Mouse (Mus musculus) liver, embryonic 16.5 days (tissue): Measurements from ENCODE around the gene Gbx2. TPM values are rescaled to one million over a fixed set of nuclear protein-coding genes. Genes with fewer than 3 reads are reported as not detected.

ENCODE experiments used
- ATAC-seq: fragments of 200-750 bp; cut with Nextera tagmentation; 2 replicates; pipeline ENCODE4 v1.8.0; 2017; ENCODE audit warnings: low read depth, mild to moderate bottlenecking, moderate number of reproducible peaks, moderate library complexity
- H3K27ac ChIP-seq: fragments of 300-500 bp; sonication (generic); 2 replicates; pipeline ENCODE4 v1.5.1; 2014; ENCODE audit warnings: mild to moderate bottlenecking, low read length
- H3K27me3 ChIP-seq: fragments of 300-500 bp; sonication (generic); 2 replicates; pipeline ENCODE4 v1.6.1; 2014; ENCODE audit warnings: low read depth, low read length, mixed read lengths; ENCODE audit not compliant: control insufficient read depth, insufficient read depth
- H3K36me3 ChIP-seq: fragments of 300-500 bp; sonication (generic); 2 replicates; pipeline ENCODE4 v1.6.1; 2014; ENCODE audit warnings: mild to moderate bottlenecking; ENCODE audit not compliant: control insufficient read depth, insufficient read depth
- H3K4me1 ChIP-seq: fragments of 300-500 bp; sonication (generic); 2 replicates; pipeline ENCODE4 v1.6.1; 2014; ENCODE audit warnings: low read depth, low read length, mixed read lengths; ENCODE audit not compliant: control insufficient read depth
- H3K4me2 ChIP-seq: fragments of 300-500 bp; sonication (generic); 2 replicates; pipeline ENCODE4 v1.6.1; 2014; ENCODE audit warnings: low read depth, low read length, mixed read lengths
- H3K4me3 ChIP-seq: fragments of 300-500 bp; sonication (generic); 2 replicates; pipeline ENCODE4 v1.5.1; 2014; ENCODE audit warnings: low read depth, mild to moderate bottlenecking, low read length
- H3K9ac ChIP-seq: fragments of 300-500 bp; sonication (generic); 2 replicates; pipeline ENCODE4 v1.6.1; 2014; ENCODE audit warnings: low read depth, low read length
- H3K9me3 ChIP-seq: fragments of 300-500 bp; sonication (generic); replicated peaks from 2 replicates; pipeline ENCODE4 v1.6.1; 2016; ENCODE audit warnings: low read length; ENCODE audit not compliant: control insufficient read depth
- WGBS: fragments of 180-500 bp; shearing (Covaris S2); extraction: QIAGEN DNeasy Blood & Tissue Kit; methylation state at CpG from one replicate; pipeline ENCODE4 v1.1.7; 2014; ENCODE audit not compliant: insufficient replicate concordance; 5-methylcytosine and 5-hydroxymethylcytosine counted together
- polyA plus RNA-seq: library from polyadenylated mRNA; unstranded; fragments of >200 nt; fragmentation: Nextera tagmentation; extraction: Ambion mirVana; gene quantifications from 2 replicates; pipeline ENCODE4 v1.2.1, GENCODE M21; 2015

Gene Gbx2
- polyA plus RNA-seq, 1 experiment from 2014 or later: 0.42 TPM

- H3K36me3 ChIP-seq: no peaks in the 10 kb centered on the region
- no peak for ATAC-seq
- 2% methylated on average over 34 of the region's 34 CpGs for WGBS
Measured at GRCm38 (mm10) chr1:89939981-89940726, 9.2 kb upstream of the Gbx2 start.

GRCm38 (mm10) chr1:89939596-89939960 lies 8.6 kb upstream of the Gbx2 start:
- Histone ChIP-seq H3K27me3 (peaks cover 75% of the 10 kb centered on the region), H3K4me2 (no peak overlapping the region), H3K27ac (no peak overlapping the region), H3K36me3 (no peaks in the 10 kb centered on the region), H3K9me3 (no peaks in the 10 kb centered on the region), H3K4me3 (no peak overlapping the region), H3K9ac (no peak overlapping the region), H3K4me1 (peaks cover 2% of the 10 kb centered on the region; the same call in 1 of the 2 replicates)
- WGBS: 14% methylated on average over 16 of the region's 16 CpGs
- ATAC-seq: no peak

More at GRCm38 (mm10) chr1:89939981-89940726, 9.2 kb upstream of the Gbx2 start:
- H3K4me1 ChIP-seq: peaks cover 2% of the 10 kb centered on the region; the same call in 1 of the 2 replicates
- no peaks in the 10 kb centered on the region for H3K9me3 ChIP-seq
- 0 out of 2 replicates have a peak overlapping the region, but pooled peaks have one; percentile 8 for H3K4me2 ChIP-seq
- H3K27ac ChIP-seq: no peak overlapping the region
- H3K27me3 ChIP-seq: peaks cover 75% of the 10 kb centered on the region
- H3K9ac ChIP-seq: no peak overlapping the region
- H3K4me3 ChIP-seq: peak overlapping the region; percentile 5; the same call in 1 of the 2 replicates

- Histone ChIP-seq H3K27me3 (peaks cover 76% of the 10 kb centered on the region), H3K4me1 (peaks cover 2% of the 10 kb centered on the region; the same call in 1 of the 2 replicates)
- no peak for ATAC-seq
Measured at GRCm38 (mm10) chr1:89938884-89939595, 8.1 kb upstream of the Gbx2 start.

GRCm38 (mm10) chr1:89935493-89936348 lies 4.7 kb upstream of the Gbx2 start:
- peaks cover 82% of the 10 kb centered on the region for H3K27me3 ChIP-seq
- H3K27ac ChIP-seq: no peak overlapping the region
- no peaks in the 10 kb centered on the region for H3K36me3 ChIP-seq
- 13% methylated on average over 29 of the region's 29 CpGs for WGBS
- peaks cover 2% of the 10 kb centered on the region; the same call in 1 of the 2 replicates for H3K4me1 ChIP-seq
- no peak for ATAC-seq
- H3K4me2 ChIP-seq: no peak overlapping the region
- no peak overlapping the region for H3K9ac ChIP-seq
- H3K9me3 ChIP-seq: no peaks in the 10 kb centered on the region
- no peak overlapping the region for H3K4me3 ChIP-seq

More at GRCm38 (mm10) chr1:89938884-89939595, 8.1 kb upstream of the Gbx2 start:
- H3K9ac ChIP-seq: no peak overlapping the region
- H3K9me3 ChIP-seq: no peaks in the 10 kb centered on the region
- H3K27ac ChIP-seq: no peak overlapping the region
- H3K4me2 ChIP-seq: no peak overlapping the region
- H3K36me3 ChIP-seq: no peaks in the 10 kb centered on the region
- 21% methylated on average over 16 of the region's 16 CpGs for WGBS
- H3K4me3 ChIP-seq: no peak overlapping the region

GRCm38 (mm10) chr1:89934316-89935260 lies 3.6 kb upstream of the Gbx2 start:
- H3K4me3 ChIP-seq: no peak overlapping the region
- no peak overlapping the region for H3K4me2 ChIP-seq
- no peaks in the 10 kb centered on the region for H3K36me3 ChIP-seq
- H3K4me1 ChIP-seq: no peaks in the 10 kb centered on the region; the same call in 1 of the 2 replicates
- no peak overlapping the region for H3K9ac ChIP-seq
- H3K27ac ChIP-seq: no peak overlapping the region
- WGBS: 42% methylated on average over 19 of the region's 19 CpGs
- no peak for ATAC-seq
- H3K27me3 ChIP-seq: peaks cover 83% of the 10 kb centered on the region
- H3K9me3 ChIP-seq: no peaks in the 10 kb centered on the region

GRCm38 (mm10) chr1:89933786-89934185 lies 2.8 kb upstream of the Gbx2 start:
- Histone ChIP-seq H3K9me3 (no peaks in the 10 kb centered on the region), H3K4me2 (no peak overlapping the region), H3K4me1 (no peaks in the 10 kb centered on the region; the same call in 1 of the 2 replicates), H3K9ac (no peak overlapping the region), H3K36me3 (no peaks in the 10 kb centered on the region), H3K27me3 (peaks cover 85% of the 10 kb centered on the region), H3K4me3 (no peak overlapping the region), H3K27ac (no peak overlapping the region)
- no peak for ATAC-seq
- 43% methylated on average over 21 of the region's 21 CpGs for WGBS

- Histone ChIP-seq H3K4me2 (no peak overlapping the region), H3K4me1 (no peaks in the 10 kb centered on the region; the same call in 1 of the 2 replicates), H3K36me3 (no peaks in the 10 kb centered on the region), H3K27me3 (peaks cover 88% of the 10 kb centered on the region), H3K27ac (no peak overlapping the region), H3K9me3 (no peaks in the 10 kb centered on the region), H3K9ac (no peak overlapping the region), H3K4me3 (no peak overlapping the region)
- WGBS: 46% methylated on average over 6 of the region's 6 CpGs
- ATAC-seq: no peak
Measured at GRCm38 (mm10) chr1:89933028-89933427, 2.0 kb upstream of the Gbx2 start.

GRCm38 (mm10) chr1:89932616-89933015 lies 1.6 kb upstream of the Gbx2 start:
- Histone ChIP-seq H3K4me2 (no peak overlapping the region), H3K4me1 (no peaks in the 10 kb centered on the region; the same call in 1 of the 2 replicates), H3K9me3 (no peaks in the 10 kb centered on the region), H3K4me3 (no peak overlapping the region), H3K27ac (no peak overlapping the region), H3K27me3 (peaks cover 88% of the 10 kb centered on the region), H3K36me3 (no peaks in the 10 kb centered on the region), H3K9ac (no peak overlapping the region)
- WGBS: 31% methylated on average over 16 of the region's 16 CpGs
- no peak for ATAC-seq
